Mouse (Mus musculus) liver, embryonic 12.5 days (tissue): ENCODE measurements at regions not wholly inside any gene's neighbourhood (a gene's known extent, or its start where the extent isn't known, plus 50 kb on each side); places are given as distances from the start of the nearest gene placed in this dataset.

Experiments
- ATAC-seq: fragments of 200-750 bp; cut with Nextera tagmentation; 2 replicates; pipeline ENCODE4 v1.8.0; 2017; ENCODE audit warnings: moderate number of reproducible peaks, mild to moderate bottlenecking, moderate library complexity
- H3K27ac ChIP-seq: fragments of 300-500 bp; sonication (generic); 2 replicates; pipeline ENCODE4 v1.5.1; 2016; ENCODE audit warnings: mild to moderate bottlenecking
- H3K27me3 ChIP-seq: fragments of 300-500 bp; sonication (generic); replicated peaks from 2 replicates; pipeline ENCODE4 v1.6.1; 2016; ENCODE audit warnings: mild to moderate bottlenecking, moderate library complexity
- H3K36me3 ChIP-seq: fragments of 300-500 bp; sonication (generic); 2 replicates; pipeline ENCODE4 v1.6.1; 2016; ENCODE audit warnings: mild to moderate bottlenecking, moderate library complexity
- H3K4me1 ChIP-seq: fragments of 300-500 bp; sonication (generic); 2 replicates; pipeline ENCODE4 v1.6.1; 2016
- H3K4me2 ChIP-seq: fragments of 300-500 bp; sonication (generic); 2 replicates; pipeline ENCODE4 v1.6.1; 2016; ENCODE audit warnings: mild to moderate bottlenecking, moderate library complexity
- H3K4me3 ChIP-seq: fragments of 300-500 bp; sonication (generic); 2 replicates; pipeline ENCODE4 v1.5.1; 2016; ENCODE audit warnings: mild to moderate bottlenecking, moderate library complexity
- H3K9ac ChIP-seq: fragments of 300-500 bp; sonication (generic); 2 replicates; pipeline ENCODE4 v1.6.1; 2016; ENCODE audit warnings: mild to moderate bottlenecking, moderate library complexity
- H3K9me3 ChIP-seq: fragments of 300-500 bp; sonication (generic); replicated peaks from 2 replicates; pipeline ENCODE4 v1.6.1; 2016; ENCODE audit warnings: mild to moderate bottlenecking, moderate library complexity
- WGBS: fragments of 180-500 bp; shearing (Covaris S2); methylation state at CpG from one replicate; pipeline ENCODE4 v1.1.7; 2016; ENCODE audit not compliant: insufficient replicate concordance; 5-methylcytosine and 5-hydroxymethylcytosine counted together

GRCm38 (mm10) chr16:24053403-24053802, 64.8 kb upstream of the Bcl6 start:
- Histone ChIP-seq H3K36me3 (no peaks in the 10 kb centered on the region), H3K9ac (no peak overlapping the region), H3K27ac (no peak overlapping the region), H3K4me1 (peaks cover 10% of the 10 kb centered on the region; the same call in 1 of the 2 replicates), H3K27me3 (no peaks in the 10 kb centered on the region), H3K4me3 (no peak overlapping the region), H3K9me3 (no peaks in the 10 kb centered on the region), H3K4me2 (no peak overlapping the region)
- no peak for ATAC-seq
- 64% methylated on average over 10 of the region's 10 CpGs for WGBS

GRCm38 (mm10) chr16:24050856-24051640, 62.4 kb upstream of the Bcl6 start:
- no peak for ATAC-seq
- H3K4me2 ChIP-seq, result no peak overlapping the region
- H3K9me3 ChIP-seq, result no peaks in the 10 kb centered on the region
- no peaks in the 10 kb centered on the region for H3K27me3 ChIP-seq
- WGBS, result 67% methylated on average over 10 of the region's 10 CpGs
- H3K4me1 ChIP-seq, result no peaks in the 10 kb centered on the region
- no peak overlapping the region for H3K9ac ChIP-seq
- no peak overlapping the region for H3K27ac ChIP-seq
- H3K36me3 ChIP-seq, result no peaks in the 10 kb centered on the region
- no peak overlapping the region for H3K4me3 ChIP-seq

DNA sequence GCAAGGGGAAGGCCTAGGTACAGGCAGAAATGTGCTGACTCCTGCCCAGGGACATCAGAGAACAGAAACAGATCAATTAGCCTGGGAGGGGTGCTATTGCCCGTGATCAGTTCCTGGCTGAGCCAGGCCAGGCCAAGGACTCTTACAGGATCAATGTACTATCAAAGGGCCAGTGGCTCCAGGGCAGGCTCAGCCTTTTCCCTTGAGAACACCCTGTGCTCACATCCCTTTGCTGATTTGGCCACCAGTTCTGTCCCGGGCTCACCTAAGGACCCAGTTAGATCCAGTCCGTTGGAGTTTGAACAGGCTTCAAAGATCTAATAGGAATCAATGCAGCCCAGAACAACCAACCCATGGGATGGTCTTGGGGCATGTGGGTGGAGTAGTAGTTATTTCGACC, 55.1 kb upstream of the Bcl6 start:
- Histone ChIP-seq H3K9ac (no peak overlapping the region), H3K4me2 (no peak overlapping the region), H3K4me1 (no peaks in the 10 kb centered on the region), H3K4me3 (no peak overlapping the region), H3K27ac (no peak overlapping the region), H3K36me3 (no peaks in the 10 kb centered on the region), H3K27me3 (no peaks in the 10 kb centered on the region), H3K9me3 (no peaks in the 10 kb centered on the region)
- WGBS, result 59% methylated on average over 4 of the region's 4 CpGs
- no peak for ATAC-seq

DNA sequence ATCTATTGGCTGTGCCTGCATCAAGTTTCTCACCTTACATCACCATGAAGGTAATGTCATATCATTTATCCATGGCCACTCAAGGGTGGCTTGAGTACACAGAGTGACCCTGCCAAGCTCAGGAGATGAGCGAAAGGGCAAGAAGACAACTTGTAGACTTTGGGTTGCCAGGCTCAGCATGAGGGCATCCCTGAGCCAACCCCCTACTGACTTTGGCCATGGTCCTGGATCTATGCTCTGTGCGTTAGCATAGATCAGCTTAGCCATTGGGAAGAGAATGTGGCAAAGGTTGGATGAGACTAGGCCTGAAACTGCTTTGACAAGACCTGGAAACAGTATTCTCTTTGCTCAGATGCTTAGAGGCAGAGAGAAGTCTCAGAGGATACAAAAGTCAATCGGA, 54.3 kb upstream of the Bcl6 start:
- Histone ChIP-seq H3K9ac (no peak overlapping the region), H3K27me3 (no peaks in the 10 kb centered on the region), H3K4me1 (no peaks in the 10 kb centered on the region), H3K36me3 (no peaks in the 10 kb centered on the region), H3K27ac (no peak overlapping the region), H3K4me3 (no peak overlapping the region), H3K4me2 (no peak overlapping the region), H3K9me3 (no peaks in the 10 kb centered on the region)
- ATAC-seq, result no peak
- WGBS, result 62% methylated on average over 3 of the region's 3 CpGs

- Histone ChIP-seq H3K4me2 (no peak overlapping the region), H3K36me3 (no peaks in the 10 kb centered on the region), H3K27ac (no peak overlapping the region), H3K27me3 (no peaks in the 10 kb centered on the region), H3K4me3 (no peak overlapping the region), H3K9me3 (0 out of 2 replicates have a peak, but pooled peaks cover under 1% of the 10 kb centered on the region), H3K9ac (no peak overlapping the region), H3K4me1 (no peaks in the 10 kb centered on the region)
- ATAC-seq, result no peak
- 56% methylated on average over 2 of the region's 2 CpGs for WGBS
These were observed 53.6 kb upstream of the Bcl6 start for GRCm38 (mm10) chr16:24042216-24042615.

DNA sequence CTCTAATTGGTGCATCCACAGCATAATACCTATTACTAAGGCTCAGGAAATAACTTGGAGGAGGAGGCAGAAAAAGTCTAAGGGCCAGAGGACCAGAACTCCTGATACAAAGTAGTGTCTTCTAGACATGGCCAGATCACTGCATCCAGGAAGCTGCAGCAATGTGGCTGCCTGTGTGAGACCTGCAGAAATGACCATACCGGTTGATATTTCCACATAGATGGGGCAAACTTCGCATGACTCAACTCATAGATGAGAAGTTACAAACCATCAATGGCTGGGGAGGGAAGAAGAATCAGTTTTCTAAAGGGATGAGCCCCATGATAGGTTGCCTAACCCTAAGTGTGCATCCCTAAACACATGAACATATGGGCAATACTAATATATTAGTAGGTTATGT, 52.8 kb upstream of the Bcl6 start:
- Histone ChIP-seq H3K27me3 (no peaks in the 10 kb centered on the region), H3K4me3 (no peak overlapping the region), H3K36me3 (no peaks in the 10 kb centered on the region), H3K9ac (no peak overlapping the region), H3K9me3 (0 out of 2 replicates have a peak, but pooled peaks cover 4% of the 10 kb centered on the region), H3K27ac (no peak overlapping the region), H3K4me1 (no peaks in the 10 kb centered on the region), H3K4me2 (no peak overlapping the region)
- 58% methylated on average over 2 of the region's 2 CpGs for WGBS
- ATAC-seq, result no peak

GRCm38 (mm10) chr16:24039765-24040164, 51.1 kb upstream of the Bcl6 start:
- no peak overlapping the region for H3K9ac ChIP-seq
- H3K4me1 ChIP-seq, result no peaks in the 10 kb centered on the region
- H3K9me3 ChIP-seq, result 0 out of 2 replicates have a peak, but pooled peaks cover 4% of the 10 kb centered on the region
- H3K4me3 ChIP-seq, result no peak overlapping the region
- H3K27ac ChIP-seq, result no peak overlapping the region
- no peaks in the 10 kb centered on the region for H3K27me3 ChIP-seq
- no peak for ATAC-seq
- no peak overlapping the region for H3K4me2 ChIP-seq
- WGBS, result 68% methylated on average over 4 of the region's 4 CpGs
- H3K36me3 ChIP-seq, result no peaks in the 10 kb centered on the region
